Mouse (Mus musculus): ENCODE measurements at regions not wholly inside any gene's neighbourhood (a gene's known extent, or its start where the extent isn't known, plus 50 kb on each side); places are given as distances from the start of the nearest gene placed in this dataset.

DNA sequence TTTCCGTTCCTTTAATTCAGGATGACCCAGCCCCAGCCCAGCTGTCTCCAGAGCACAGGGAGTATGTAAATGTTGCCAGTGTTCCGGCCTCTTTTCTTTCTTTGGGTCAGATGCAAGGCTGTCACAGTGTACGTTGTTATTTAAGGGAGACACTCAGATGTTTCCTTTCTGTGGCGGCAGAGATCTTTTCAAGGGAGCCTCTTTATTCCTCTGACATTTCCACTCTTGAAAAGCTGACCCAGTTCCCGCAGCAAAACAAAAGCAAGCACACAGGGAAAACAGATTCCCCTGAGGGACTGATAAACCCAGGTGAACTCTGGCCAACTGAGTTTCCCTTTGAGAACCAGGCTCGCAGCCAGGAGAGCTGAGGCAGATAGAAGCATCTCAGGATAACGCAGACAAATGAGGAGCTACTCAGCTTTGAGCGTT, 63.3 kb downstream of the Id4 start:
- TF ChIP-seq EP300 (IDR thresholded peaks at IDR 0.05; ENCODE audit: low read length) (no peak), JUND (conservative IDR thresholded peaks at IDR 0.05; ENCODE audit: low read depth, low read length) (no peak), E2F4 (IDR thresholded peaks at IDR 0.05; ENCODE audit: insufficient replicate concordance, low read depth, low read length) (no peak), ELF1 (IDR thresholded peaks at IDR 0.05; ENCODE audit: low read depth, low read length) (no peak), PAX5 (IDR thresholded peaks at IDR 0.05; ENCODE audit: low read length) (no peak), JUN (IDR thresholded peaks at IDR 0.05; ENCODE audit: insufficient read depth, low read depth, low read length) (no peak), MXI1 (IDR thresholded peaks at IDR 0.05; ENCODE audit: low read depth, low read length) (no peak), HCFC1 (IDR thresholded peaks at IDR 0.05; ENCODE audit: low read depth, low read length) (no peak), NELFE (IDR thresholded peaks at IDR 0.05; ENCODE audit: low read depth, low read length) (no peak), SIN3A (IDR thresholded peaks at IDR 0.05; ENCODE audit: low read length) (no peak), ZC3H11A (IDR thresholded peaks at IDR 0.05; ENCODE audit: low read depth, low read length) (no peak), UBTF (IDR thresholded peaks at IDR 0.05; ENCODE audit: low read depth, low read length) (no peak), TBP (conservative IDR thresholded peaks at IDR 0.05; ENCODE audit: low read depth, low read length) (no peak), RCOR1 (conservative IDR thresholded peaks at IDR 0.05; ENCODE audit: low read depth, low read length) (no peak), NRF1 (IDR thresholded peaks at IDR 0.05; ENCODE audit: low read depth, low read length) (no peak), USF2 (conservative IDR thresholded peaks at IDR 0.05; ENCODE audit: low read depth, low read length) (no peak), RAD21 (IDR thresholded peaks at IDR 0.05; ENCODE audit: low read depth, low read length) (no peak)
- Histone ChIP-seq H3K4me2 (ENCODE audit: insufficient read depth, low read depth, poor library complexity, severe bottlenecking) (no peak overlapping the region), H3K4me1 (ENCODE audit: control insufficient read depth in 1 of 2, insufficient read depth in 2 of 2) (no peaks in the 10 kb centered on the region), H3K79me2 (replicated peaks; ENCODE audit: control insufficient read depth, extremely low read depth, insufficient read depth, poor library complexity, severe bottlenecking) (no peaks in the 10 kb centered on the region), H3K36me3 (replicated peaks in 1 of 2; ENCODE audit: control insufficient read depth in 1 of 2, insufficient read depth in 1 of 2, low read length in 1 of 2) (no peaks in the 10 kb centered on the region), H3K9ac (ENCODE audit: insufficient read depth, low read depth) (no peak overlapping the region), H3K27ac (ENCODE audit: insufficient read depth, low read depth) (no peak overlapping the region), H3K9me3 (replicated peaks; ENCODE audit: low read length) (peaks cover 54% of the 10 kb centered on the region), H3K4me3 (replicated peaks in 1 of 3; ENCODE audit: low read depth in 2 of 3, low read length in 2 of 3, poor library complexity in 1 of 3) (no peak overlapping the region), H3K27me3 (replicated peaks) (no peaks in the 10 kb centered on the region)
- dilution Hi-C loops (cut with MboI; ENCODE audit: extremely low pct_ligation_motif_present, extremely low pct_unique_long_range_greater_than_20kb, low sequenced_read_pairs), result no loop called here
- DNase-seq (ENCODE audit: extremely low read depth), result no peak
- in situ Hi-C loops (cut with MboI; ENCODE audit: low pct_ligation_motif_present, low pct_unique_long_range_greater_than_20kb, low sequenced_read_pairs), result no loop called here

DNA sequence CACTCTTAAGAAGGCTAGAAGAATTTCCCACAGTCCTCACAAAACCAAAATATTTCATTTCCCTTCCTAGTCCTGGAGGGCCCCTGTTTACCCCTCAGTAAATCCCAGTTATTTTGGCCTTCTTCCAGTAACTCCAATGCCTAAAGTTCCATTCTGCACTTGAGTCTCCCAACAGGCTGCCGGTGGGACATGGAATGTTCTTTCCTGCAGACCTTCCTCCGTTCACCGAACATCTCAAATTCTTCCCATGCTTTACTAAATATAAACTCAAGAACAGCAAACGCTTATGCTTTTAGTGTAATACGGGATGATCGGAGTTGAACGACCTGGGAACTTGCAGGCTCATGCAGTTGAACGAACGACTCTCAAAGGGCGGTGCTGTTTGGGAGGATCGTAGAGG, 69.6 kb downstream of the Id4 start:
- dilution Hi-C loops (cut with MboI; ENCODE audit: extremely low pct_ligation_motif_present, extremely low pct_unique_long_range_greater_than_20kb, low sequenced_read_pairs) (no loop called here), in situ Hi-C loops (cut with MboI; ENCODE audit: low pct_ligation_motif_present, low pct_unique_long_range_greater_than_20kb, low sequenced_read_pairs) (no loop called here)
- peaks cover 36% of the 10 kb centered on the region for H3K9me3 ChIP-seq (replicated peaks; ENCODE audit: low read length)
- H3K4me1 ChIP-seq (ENCODE audit: control insufficient read depth in 1 of 2, insufficient read depth in 2 of 2), result no peaks in the 10 kb centered on the region
- H3K27ac ChIP-seq (ENCODE audit: insufficient read depth, low read depth), result no peak overlapping the region
- H3K4me2 ChIP-seq (ENCODE audit: insufficient read depth, low read depth, poor library complexity, severe bottlenecking), result no peak overlapping the region
- H3K27me3 ChIP-seq (replicated peaks), result no peaks in the 10 kb centered on the region
- no peaks in the 10 kb centered on the region for H3K36me3 ChIP-seq (replicated peaks in 1 of 2; ENCODE audit: control insufficient read depth in 1 of 2, insufficient read depth in 1 of 2, low read length in 1 of 2)
- no peak overlapping the region for H3K4me3 ChIP-seq (replicated peaks in 1 of 3; ENCODE audit: low read depth in 2 of 3, low read length in 2 of 3, poor library complexity in 1 of 3)
- H3K79me2 ChIP-seq (replicated peaks; ENCODE audit: control insufficient read depth, extremely low read depth, insufficient read depth, poor library complexity, severe bottlenecking), result no peaks in the 10 kb centered on the region
- TF ChIP-seq MAX (IDR thresholded peaks at IDR 0.05; ENCODE audit: low read length) (no peak), POLR2AphosphoS2 (IDR thresholded peaks at IDR 0.05; ENCODE audit: low read depth, low read length) (no peak), GABPA (IDR thresholded peaks at IDR 0.05; ENCODE audit: insufficient replicate concordance, low read depth, low read length) (no peak), NRF1 (IDR thresholded peaks at IDR 0.05; ENCODE audit: low read depth, low read length) (no peak), NELFE (IDR thresholded peaks at IDR 0.05; ENCODE audit: low read depth, low read length) (no peak), BHLHE40 (IDR thresholded peaks at IDR 0.05; ENCODE audit: low read depth, low read length) (no peak), JUN (IDR thresholded peaks at IDR 0.05; ENCODE audit: insufficient read depth, low read depth, low read length) (no peak), MYC (IDR thresholded peaks at IDR 0.05; ENCODE audit: low read depth, low read length) (no peak), CTCF (conservative IDR thresholded peaks at IDR 0.05 in 1 of 2, IDR thresholded peaks at IDR 0.05 in 1 of 2; ENCODE audit: low read depth in 2 of 2, low read length in 2 of 2) (no peak)
- no peak for DNase-seq (ENCODE audit: extremely low read depth)
- no peak overlapping the region for H3K9ac ChIP-seq (ENCODE audit: insufficient read depth, low read depth)
